Mouse (Mus musculus): ENCODE data around the gene Zic1. TPM values are rescaled to one million over a fixed set of nuclear protein-coding genes. Genes with fewer than 3 reads are reported as not detected.

Zic1 gene
- polyA plus RNA-seq (2012; rRNA removed), result 1,121 and 1,289 TPM in 2 replicates

- peak within 1 kb of the TSS; percentile 96 for H3K27ac ChIP-seq (ENCODE audit: insufficient read depth, low read length)
Measured at GRCm38 (mm10) chr9:91365664-91366063, at the start of gene Zic1. TSS of gene Zic1 (minus strand) at chr9:91365810.

GRCm38 (mm10) chr9:91414007-91414661 is 48.5 kb upstream of the Zic1 start:
- TF ChIP-seq CTCF (IDR thresholded peaks at IDR 0.05; ENCODE audit: borderline replicate concordance, insufficient read depth, low read depth, low read length), result no peak
- TF ChIP-seq POLR2A (IDR thresholded peaks at IDR 0.05; ENCODE audit: borderline replicate concordance, insufficient read depth, low read length), result no peak
- Histone ChIP-seq H3K4me3 (replicated peaks; ENCODE audit: insufficient read depth, low read depth, low read length) (no peak overlapping the region), H3K27me3 (ENCODE audit: control insufficient read depth, insufficient read depth, low read length) (no peaks in the 10 kb centered on the region), H3K27ac (ENCODE audit: insufficient read depth, low read length) (no peak overlapping the region), H3K4me1 (ENCODE audit: control insufficient read depth, insufficient read depth, low read length) (no peaks in the 10 kb centered on the region)
- DNase-seq, result no peak
- WGBS, result 46% methylated on average over 12 of the region's 12 CpGs

More at GRCm38 (mm10) chr9:91365664-91366063, at the start of gene Zic1:
- peak; percentile 96 for TF ChIP-seq POLR2A (IDR thresholded peaks at IDR 0.05; ENCODE audit: borderline replicate concordance, insufficient read depth, low read length)
- no peak for TF ChIP-seq CTCF (IDR thresholded peaks at IDR 0.05; ENCODE audit: borderline replicate concordance, insufficient read depth, low read depth, low read length)
- H3K4me1 ChIP-seq (ENCODE audit: control insufficient read depth, insufficient read depth, low read length), result peaks cover 11% of the 10 kb centered on the region; the same call in 1 of the 2 replicates
- peak; percentile 92 to 97 for DNase-seq
- 0% methylated on average over 33 of the region's 33 CpGs for WGBS
- peak within 1 kb of the TSS; percentile 100 for H3K4me3 ChIP-seq (replicated peaks; ENCODE audit: insufficient read depth, low read depth, low read length)
- no peaks in the 10 kb centered on the region for H3K27me3 ChIP-seq (ENCODE audit: control insufficient read depth, insufficient read depth, low read length)

DNA sequence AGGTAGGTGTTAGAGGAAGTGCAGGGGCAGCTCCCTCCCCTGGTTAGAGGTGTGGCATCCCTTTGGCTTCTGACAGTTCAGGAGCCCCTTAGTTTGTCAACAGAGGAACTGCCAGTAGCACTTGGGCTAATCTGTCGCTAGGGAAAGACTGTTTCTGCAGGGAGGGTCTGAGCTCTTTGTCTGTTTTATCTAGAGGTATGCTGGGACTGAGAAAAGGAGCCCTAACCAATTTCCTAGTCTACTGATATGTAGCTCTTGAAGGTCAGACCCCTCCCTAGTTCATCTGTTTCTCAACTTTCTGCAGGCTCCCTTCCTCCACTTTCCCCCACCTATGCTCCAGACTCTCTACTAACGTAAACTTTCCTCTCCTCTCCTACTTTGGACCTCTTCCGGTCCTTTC is 44.2 kb upstream of the Zic1 start:
- TF ChIP-seq CTCF (IDR thresholded peaks at IDR 0.05; ENCODE audit: borderline replicate concordance, insufficient read depth, low read depth, low read length) (no peak), POLR2A (IDR thresholded peaks at IDR 0.05; ENCODE audit: borderline replicate concordance, insufficient read depth, low read length) (no peak)
- 56% methylated on average over 3 of the region's 3 CpGs for WGBS
- H3K27ac ChIP-seq (ENCODE audit: insufficient read depth, low read length), result no peak overlapping the region
- no peak for DNase-seq
- H3K27me3 ChIP-seq (ENCODE audit: control insufficient read depth, insufficient read depth, low read length), result no peaks in the 10 kb centered on the region
- H3K4me3 ChIP-seq (replicated peaks; ENCODE audit: insufficient read depth, low read depth, low read length), result peak overlapping the region; percentile 7
- no peaks in the 10 kb centered on the region; the same call in 1 of the 2 replicates for H3K4me1 ChIP-seq (ENCODE audit: control insufficient read depth, insufficient read depth, low read length)

GRCm38 (mm10) chr9:91406258-91406763 is 40.7 kb upstream of the Zic1 start:
- Histone ChIP-seq H3K27ac (ENCODE audit: insufficient read depth, low read length) (peak overlapping the region; percentile 59; the same call in 1 of the 2 replicates), H3K4me3 (replicated peaks; ENCODE audit: insufficient read depth, low read depth, low read length) (peak overlapping the region; percentile 83), H3K27me3 (ENCODE audit: control insufficient read depth, insufficient read depth, low read length) (no peaks in the 10 kb centered on the region; the same call in 1 of the 2 replicates), H3K4me1 (ENCODE audit: control insufficient read depth, insufficient read depth, low read length) (no peaks in the 10 kb centered on the region; the same call in 1 of the 2 replicates)
- no peak for DNase-seq
- no peak for TF ChIP-seq CTCF (IDR thresholded peaks at IDR 0.05; ENCODE audit: borderline replicate concordance, insufficient read depth, low read depth, low read length)
- TF ChIP-seq POLR2A (IDR thresholded peaks at IDR 0.05; ENCODE audit: borderline replicate concordance, insufficient read depth, low read length), result no peak
- WGBS, result 5% methylated on average over 6 of the region's 6 CpGs

- H3K27ac ChIP-seq (ENCODE audit: insufficient read depth, low read length), result peak overlapping the region; percentile 59
- no peaks in the 10 kb centered on the region; the same call in 1 of the 2 replicates for H3K4me1 ChIP-seq (ENCODE audit: control insufficient read depth, insufficient read depth, low read length)
- peak; percentile 69 to 76 for DNase-seq
- no peak for TF ChIP-seq POLR2A (IDR thresholded peaks at IDR 0.05; ENCODE audit: borderline replicate concordance, insufficient read depth, low read length)
- 2% methylated on average over 16 of the region's 16 CpGs for WGBS
- no peaks in the 10 kb centered on the region; the same call in 1 of the 2 replicates for H3K27me3 ChIP-seq (ENCODE audit: control insufficient read depth, insufficient read depth, low read length)
- H3K4me3 ChIP-seq (replicated peaks; ENCODE audit: insufficient read depth, low read depth, low read length), result peak overlapping the region; percentile 83
Measured at GRCm38 (mm10) chr9:91405753-91406178, 40.2 kb upstream of the Zic1 start.

DNA sequence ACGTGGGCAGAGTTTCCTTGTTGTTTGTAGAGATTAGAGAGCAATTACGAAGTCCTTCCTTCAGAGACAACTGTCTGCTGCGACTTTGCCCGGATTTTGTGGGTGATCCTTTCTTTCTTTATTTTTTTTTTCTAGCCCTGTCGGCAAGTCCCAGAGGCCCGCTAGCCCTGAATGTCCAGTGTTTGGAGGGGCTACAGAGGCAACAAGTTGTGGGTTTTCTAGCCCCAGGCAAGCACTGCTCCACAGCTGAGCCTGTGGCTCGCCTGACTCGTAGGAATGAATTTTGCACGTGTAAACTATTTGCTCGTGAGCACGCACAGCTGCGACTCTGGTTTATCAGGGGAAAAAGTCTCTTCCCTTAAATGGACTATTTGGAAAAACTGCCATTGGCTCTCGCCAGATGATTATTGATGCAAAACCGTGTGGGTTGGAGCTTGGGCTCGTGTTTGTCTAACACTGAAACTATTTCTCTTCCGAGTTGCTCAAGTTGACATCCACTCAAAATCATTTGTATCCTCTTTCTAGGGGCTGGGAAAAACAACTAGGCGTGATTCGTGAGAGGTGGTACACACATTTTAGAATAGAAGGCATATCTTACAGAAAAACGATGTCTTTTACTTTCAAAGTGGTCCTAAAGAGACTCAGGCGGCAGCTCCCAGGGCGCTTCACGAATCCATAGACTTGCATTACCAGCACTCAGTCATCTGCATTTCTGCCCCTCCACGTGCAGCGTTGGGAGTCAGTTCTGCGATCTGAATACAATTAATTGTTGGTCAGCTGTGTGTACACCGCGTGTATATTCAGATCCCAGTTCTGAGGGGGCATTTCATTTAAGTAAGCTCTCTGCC is 39.5 kb upstream of the Zic1 start:
- H3K4me3 ChIP-seq (replicated peaks; ENCODE audit: insufficient read depth, low read depth, low read length), result peak overlapping the region; percentile 83
- H3K4me1 ChIP-seq (ENCODE audit: control insufficient read depth, insufficient read depth, low read length), result no peaks in the 10 kb centered on the region; the same call in 1 of the 2 replicates
- peak overlapping the region; percentile 72 for H3K27ac ChIP-seq (ENCODE audit: insufficient read depth, low read length)
- no peaks in the 10 kb centered on the region; the same call in 1 of the 2 replicates for H3K27me3 ChIP-seq (ENCODE audit: control insufficient read depth, insufficient read depth, low read length)
- 2% methylated on average over 27 of the region's 27 CpGs for WGBS
- DNase-seq, result peak; percentile 53 to 64
- TF ChIP-seq POLR2A (IDR thresholded peaks at IDR 0.05; ENCODE audit: borderline replicate concordance, insufficient read depth, low read length), result no peak
- no peak for TF ChIP-seq CTCF (IDR thresholded peaks at IDR 0.05; ENCODE audit: borderline replicate concordance, insufficient read depth, low read depth, low read length)

DNA sequence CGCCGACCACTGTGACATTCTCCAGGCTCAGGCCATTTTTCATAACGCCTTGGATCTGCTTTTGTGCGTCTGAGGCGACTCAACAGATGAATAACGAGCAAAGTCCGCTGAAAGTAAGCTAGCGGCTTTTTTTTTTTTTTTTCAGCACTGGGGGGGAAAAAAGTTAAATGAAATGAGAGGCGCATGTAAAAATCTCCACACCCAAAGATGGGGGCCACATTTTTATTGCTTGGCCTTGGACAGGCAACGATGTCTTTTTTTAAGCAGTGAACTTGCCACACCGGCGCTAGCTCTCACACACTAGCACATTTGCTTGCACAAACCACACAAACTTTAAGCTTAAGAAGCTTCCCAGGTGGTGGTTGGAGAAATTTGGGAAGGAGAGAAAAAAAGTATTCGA is 38.6 kb upstream of the Zic1 start:
- no peak overlapping the region for H3K27ac ChIP-seq (ENCODE audit: insufficient read depth, low read length)
- TF ChIP-seq CTCF (IDR thresholded peaks at IDR 0.05; ENCODE audit: borderline replicate concordance, insufficient read depth, low read depth, low read length) (no peak), POLR2A (IDR thresholded peaks at IDR 0.05; ENCODE audit: borderline replicate concordance, insufficient read depth, low read length) (no peak)
- DNase-seq, result no peak
- 53% methylated on average over 13 of the region's 13 CpGs for WGBS
- no peaks in the 10 kb centered on the region; the same call in 1 of the 2 replicates for H3K4me1 ChIP-seq (ENCODE audit: control insufficient read depth, insufficient read depth, low read length)
- H3K4me3 ChIP-seq (replicated peaks; ENCODE audit: insufficient read depth, low read depth, low read length), result peak overlapping the region; percentile 40
- no peaks in the 10 kb centered on the region; the same call in 1 of the 2 replicates for H3K27me3 ChIP-seq (ENCODE audit: control insufficient read depth, insufficient read depth, low read length)

Data from cerebellum, adult 2 months (tissue).